Mouse (Mus musculus) granulocyte monocyte progenitor cell, adult 5-6 weeks (primary cell): Measurements from ENCODE around the gene Plxnb1. TPM values are rescaled to one million over a fixed set of nuclear protein-coding genes. Genes with fewer than 3 reads are reported as not detected.

ENCODE experiments used
- ATAC-seq: replicated peaks from 2 replicates; pipeline ENCODE4 v1.8.0; 2016; ENCODE audit warnings: mild to moderate bottlenecking, moderate TSS enrichment, inconsistent platforms; ENCODE audit not compliant: poor library complexity, severe bottlenecking
- total RNA-seq, 2 experiments: library from RNA; stranded (forward) in 1 of 2; stranded (reverse) in 1 of 2; fragments of 200-712, 200-1000 nt in 1 of 2; fragments of >200 nt in 1 of 2; fragmentation: Nextera tagmentation in 1 of 2; gene quantifications; 2 replicates each; pipeline ENCODE4 v1.2.3; 2014 to 2017

Plxnb1 gene
- total RNA-seq, 2 experiments from 2014 or later: not detected

DNA sequence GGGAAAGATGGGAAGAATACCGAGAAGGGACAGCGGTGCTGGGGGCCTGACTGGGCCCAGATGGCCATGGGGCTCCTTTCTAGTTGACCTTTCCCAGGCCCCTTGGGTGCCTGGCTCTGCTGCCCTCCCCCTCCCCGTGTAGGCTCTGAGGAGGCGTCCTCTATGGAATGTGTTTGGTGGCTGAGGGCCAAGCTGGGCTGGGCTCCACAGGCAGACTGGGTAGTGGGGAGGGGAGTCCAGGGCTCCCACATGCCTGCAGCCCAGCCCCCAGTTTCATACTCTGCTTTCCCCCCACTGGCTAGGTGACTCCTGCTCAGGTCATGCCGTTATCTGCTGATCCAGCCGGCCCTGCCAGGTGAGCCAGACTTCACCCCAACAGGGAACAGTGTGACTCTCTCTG is 3.8 kb downstream of the Plxnb1 start:
- no peak for ATAC-seq

DNA sequence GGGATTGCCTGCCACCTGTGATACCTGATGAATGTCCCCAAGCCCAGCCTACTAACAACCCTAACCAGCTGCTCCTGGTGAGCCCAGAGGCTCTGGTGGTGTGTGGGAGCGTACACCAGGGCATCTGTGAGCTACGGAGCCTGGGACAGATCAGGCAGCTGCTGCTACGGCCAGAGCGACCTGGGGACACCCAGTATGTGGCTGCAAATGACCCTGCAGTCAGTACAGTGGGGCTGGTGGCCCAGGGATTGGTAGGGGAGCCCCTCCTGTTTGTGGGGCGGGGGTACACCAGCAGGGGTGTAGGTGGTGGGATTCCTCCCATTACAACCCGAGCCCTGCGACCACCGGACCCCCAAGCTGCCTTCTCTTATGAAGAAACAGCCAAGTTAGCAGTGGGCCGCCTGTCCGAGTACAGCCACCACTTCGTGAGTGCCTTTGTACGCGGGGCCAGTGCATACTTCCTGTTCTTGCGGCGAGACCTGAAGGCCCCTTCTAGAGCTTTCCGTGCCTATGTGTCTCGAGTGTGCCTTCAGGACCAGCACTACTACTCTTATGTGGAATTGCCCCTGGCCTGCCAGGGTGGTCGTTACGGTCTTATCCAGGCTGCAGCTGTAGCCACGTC is 5.2 kb downstream of the Plxnb1 start:
- ATAC-seq: peak; percentile 60

DNA sequence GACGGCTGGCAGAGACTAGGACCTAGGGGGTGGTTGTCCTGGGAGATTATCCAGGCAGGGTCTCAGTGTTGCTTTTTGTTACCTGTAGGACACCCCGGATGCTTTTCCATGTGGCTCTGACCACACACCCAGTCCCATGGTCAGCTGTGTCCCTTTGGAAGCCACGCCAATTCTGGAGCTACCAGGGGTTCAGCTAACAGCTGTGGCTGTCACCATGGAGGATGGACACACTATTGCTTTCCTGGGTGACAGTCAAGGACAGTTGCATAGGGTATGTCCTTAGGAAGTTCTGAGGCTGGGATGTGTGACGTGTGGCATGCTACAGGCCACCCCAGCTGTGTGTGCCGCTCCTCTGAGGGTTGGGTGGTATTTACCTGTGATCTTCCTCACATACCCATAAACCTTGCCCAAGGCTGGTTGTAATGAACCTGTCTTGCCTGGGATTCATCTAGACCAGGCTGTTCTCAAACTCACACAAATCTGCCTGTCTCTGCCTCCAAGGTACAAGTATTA is 6.8 kb downstream of the Plxnb1 start:
- ATAC-seq: no peak

DNA sequence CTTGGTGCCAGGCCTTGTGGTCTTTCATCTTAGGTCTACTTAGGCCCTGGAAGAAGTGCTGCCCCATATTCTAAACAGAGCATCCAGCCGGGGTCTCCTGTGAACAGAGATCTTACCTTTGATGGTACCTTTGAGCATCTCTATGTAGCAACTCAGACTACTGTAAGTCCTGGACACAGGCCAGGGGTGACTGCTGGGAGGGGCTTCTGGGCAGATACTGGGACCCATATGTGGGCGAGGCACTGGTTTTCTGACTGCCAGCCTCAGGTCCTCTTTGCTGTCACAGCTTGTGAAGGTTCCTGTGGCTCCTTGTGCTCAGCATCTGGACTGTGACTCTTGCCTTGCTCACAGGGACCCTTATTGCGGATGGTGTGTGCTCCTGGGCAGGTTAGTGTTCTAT is 7.4 kb downstream of the Plxnb1 start:
- no peak for ATAC-seq

- no peak for ATAC-seq
Observed at GRCm38 (mm10) chr9:109103250-109103649, 8.1 kb downstream of the Plxnb1 start.

GRCm38 (mm10) chr9:109104083-109104482 is 8.9 kb downstream of the Plxnb1 start:
- no peak for ATAC-seq

GRCm38 (mm10) chr9:109105011-109105410 is 9.8 kb downstream of the Plxnb1 start:
- ATAC-seq: no peak

- no peak for ATAC-seq
Observed at GRCm38 (mm10) chr9:109105648-109106047, 10.5 kb downstream of the Plxnb1 start.

DNA sequence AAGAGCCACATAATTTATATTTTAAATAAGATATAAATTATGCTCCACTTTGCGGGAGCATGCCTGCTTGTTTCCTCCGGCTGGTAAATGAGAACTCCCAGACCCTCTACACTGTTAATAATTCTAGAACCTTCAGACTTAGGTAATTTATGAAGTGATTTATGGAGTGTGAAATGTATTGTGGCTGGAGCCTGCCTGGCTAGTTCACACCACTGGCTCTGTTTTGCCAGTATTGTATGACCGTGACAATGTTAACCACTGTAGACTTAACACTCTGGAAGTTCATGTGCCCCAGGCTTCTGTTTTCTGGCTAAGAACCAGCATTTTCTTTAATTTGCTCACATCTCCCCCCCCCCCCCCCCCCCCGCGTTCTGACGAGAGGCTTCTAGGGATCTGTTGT is 12.2 kb downstream of the Plxnb1 start:
- ATAC-seq: no peak

- ATAC-seq: no peak
Observed at GRCm38 (mm10) chr9:109110240-109110639, 15.1 kb downstream of the Plxnb1 start.

DNA sequence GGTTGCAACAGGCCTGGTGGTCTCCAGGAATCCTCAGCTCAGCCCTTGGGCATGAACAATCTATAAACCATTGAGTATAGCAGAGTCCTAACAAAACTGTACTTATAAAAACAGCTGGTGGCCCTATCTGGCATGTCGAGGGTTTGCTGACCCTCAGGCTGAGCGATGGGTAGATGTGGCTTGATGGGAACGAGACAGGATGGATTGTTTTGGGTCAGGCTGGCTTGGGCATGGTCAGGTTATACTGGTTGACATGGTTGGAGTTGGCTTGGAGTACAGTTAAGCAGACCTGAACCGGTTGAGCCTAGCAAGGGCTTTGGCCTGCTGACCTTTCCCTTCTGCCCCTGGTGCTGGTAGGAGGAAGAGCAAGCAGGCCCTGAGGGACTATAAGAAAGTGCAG is 15.9 kb downstream of the Plxnb1 start:
- no peak for ATAC-seq

DNA sequence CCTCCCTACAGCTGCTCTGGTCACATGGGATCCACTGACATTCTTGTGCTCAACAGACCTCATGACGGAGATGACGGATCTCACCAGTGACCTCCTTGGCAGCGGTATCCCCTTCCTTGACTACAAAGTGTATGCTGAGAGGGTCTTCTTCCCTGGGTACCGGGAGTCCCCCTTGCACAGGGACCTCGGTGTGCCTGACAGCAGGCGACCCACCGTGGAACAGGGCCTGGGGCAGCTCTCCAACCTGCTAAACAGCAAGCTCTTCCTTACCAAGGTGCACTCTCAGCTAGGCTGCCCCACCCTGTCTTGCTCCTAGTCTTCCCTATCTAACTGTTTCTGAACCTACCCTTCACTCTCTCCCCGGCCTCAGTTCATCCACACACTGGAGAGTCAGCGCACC is 16.4 kb downstream of the Plxnb1 start:
- no peak for ATAC-seq

- ATAC-seq: no peak
Observed at GRCm38 (mm10) chr9:109113331-109113730, 18.1 kb downstream of the Plxnb1 start.

GRCm38 (mm10) chr9:109114276-109114675 is 19.1 kb downstream of the Plxnb1 start:
- ATAC-seq: no peak

DNA sequence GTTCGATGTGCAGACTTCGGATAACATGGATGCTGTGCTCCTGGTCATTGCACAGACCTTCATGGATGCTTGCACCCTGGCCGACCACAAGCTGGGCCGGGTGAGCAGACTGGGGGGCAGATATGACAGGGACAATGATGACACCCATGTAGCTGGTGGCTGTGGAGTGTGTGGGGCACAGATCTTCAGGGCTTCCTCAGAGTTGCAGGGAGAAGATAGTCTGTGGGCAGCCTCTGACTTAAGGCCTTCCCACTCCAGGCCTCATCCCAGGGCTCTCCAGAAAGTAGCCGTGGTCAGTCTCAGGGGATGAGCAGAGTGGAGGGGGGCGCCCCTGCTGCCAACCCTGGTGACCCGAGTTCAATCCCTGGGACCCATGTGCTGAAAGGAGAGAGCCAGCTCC is 19.7 kb downstream of the Plxnb1 start:
- no peak for ATAC-seq

DNA sequence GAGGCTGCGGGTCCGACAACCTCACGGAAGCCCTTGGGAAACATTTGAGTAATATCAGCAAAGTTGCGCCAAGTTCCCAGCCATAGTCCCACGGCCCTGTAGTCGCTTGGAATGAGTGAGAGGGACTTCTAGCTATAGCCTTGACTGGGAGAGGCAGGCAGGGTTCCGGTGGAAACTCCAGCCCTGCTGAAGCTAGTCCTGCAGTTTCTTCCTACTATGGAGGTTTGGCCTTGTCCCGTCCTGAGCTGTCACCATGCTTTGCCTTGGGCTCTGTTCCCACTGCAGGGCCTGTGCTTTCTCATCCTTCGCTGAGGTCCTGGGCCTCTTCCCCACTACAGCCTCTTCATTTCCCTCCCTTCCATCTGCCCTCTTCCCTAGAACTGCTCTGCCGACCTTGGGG is 21.0 kb downstream of the Plxnb1 start:
- ATAC-seq: no peak

DNA sequence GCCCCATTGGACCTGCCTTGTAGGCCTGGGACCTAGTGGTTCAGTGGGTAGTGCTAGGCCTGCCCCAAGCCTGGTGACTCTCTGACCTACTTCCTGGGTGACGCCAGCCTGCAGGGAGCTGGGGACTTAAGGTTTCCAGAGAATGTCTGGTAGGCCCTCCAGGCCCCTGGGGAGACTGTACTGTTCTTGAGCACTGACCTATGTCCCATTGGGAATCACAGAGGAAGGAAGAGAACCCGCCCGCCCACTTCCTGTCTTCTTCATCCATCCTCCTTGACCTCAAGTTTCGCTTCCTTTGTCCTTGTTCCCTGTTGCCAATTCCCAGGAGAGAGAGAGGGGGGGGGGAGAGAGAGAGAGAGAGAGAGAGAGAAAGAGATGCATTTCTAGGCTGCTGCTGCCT is 22.9 kb downstream of the Plxnb1 start:
- peak; percentile 47 for ATAC-seq

GRCm38 (mm10) chr9:109119571-109119970 is 24.4 kb downstream of the Plxnb1 start:
- ATAC-seq: no peak

- no peak for ATAC-seq
Observed at GRCm38 (mm10) chr9:109120956-109121355, 25.8 kb downstream of the Plxnb1 start.

GRCm38 (mm10) chr9:109122553-109123085 is 27.4 kb downstream of the Plxnb1 start:
- peak; percentile 55; the same call in 1 of the 2 replicates for ATAC-seq

GRCm38 (mm10) chr9:109123266-109123665 is 28.1 kb downstream of the Plxnb1 start:
- peak; percentile 41 for ATAC-seq

DNA sequence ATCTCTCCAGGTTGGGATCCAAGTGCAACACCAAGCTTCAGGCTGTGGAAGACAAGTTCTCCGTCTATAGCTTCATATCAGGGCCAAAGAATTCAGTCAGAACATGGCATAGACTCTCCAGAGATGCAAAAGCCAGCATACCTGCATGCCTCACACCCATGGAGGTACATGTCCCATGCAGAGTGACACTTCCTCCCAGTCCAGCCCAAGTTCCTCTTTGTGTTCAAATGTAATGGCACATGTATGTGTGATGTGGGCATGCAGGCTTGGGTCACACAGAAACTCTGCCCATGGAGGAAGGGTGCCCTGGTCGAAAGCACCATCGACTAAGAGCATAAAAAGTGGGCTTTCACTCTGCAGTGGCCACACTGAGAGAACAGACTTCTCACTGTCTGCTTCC is 29.0 kb downstream of the Plxnb1 start:
- ATAC-seq: peak; percentile 64
